Mouse (Mus musculus) heart, adult 9 months (tissue): ENCODE results near the gene 2510009E07Rik.
"Not testable (repeated sequence)": the region's sequence is repeated elsewhere in the genome, so short reads cannot be mapped to it uniquely, and the experiment has no call there.

Source experiments
- DNase-seq, 2 experiments: peaks; one replicate each; pipeline ENCODE4 v3.0.0; 2022; ENCODE audit warnings: low spot score in 2 of 2

Gene 2510009E07Rik

DNA sequence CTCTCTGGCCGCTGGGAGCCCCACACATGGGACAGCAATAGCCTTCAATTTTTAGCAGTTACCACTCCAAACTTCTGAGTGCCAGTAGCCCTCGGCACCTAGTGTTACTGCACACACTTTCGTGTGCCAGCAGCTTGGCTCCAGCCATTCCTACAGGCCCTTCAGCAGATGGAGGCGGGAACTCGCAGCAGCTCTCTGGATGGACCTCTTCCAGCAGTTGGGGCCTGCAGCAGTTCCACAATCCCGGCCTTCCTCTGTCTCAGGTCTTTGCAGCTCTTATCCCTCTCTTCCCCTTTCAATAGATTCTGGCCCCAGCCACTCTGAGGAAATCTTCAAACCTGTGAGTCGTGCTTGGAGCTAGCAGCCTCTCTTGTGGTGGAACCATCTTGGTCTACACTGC, 17.7 kb downstream of the 2510009E07Rik start:
- DNase-seq, result no peak

DNA sequence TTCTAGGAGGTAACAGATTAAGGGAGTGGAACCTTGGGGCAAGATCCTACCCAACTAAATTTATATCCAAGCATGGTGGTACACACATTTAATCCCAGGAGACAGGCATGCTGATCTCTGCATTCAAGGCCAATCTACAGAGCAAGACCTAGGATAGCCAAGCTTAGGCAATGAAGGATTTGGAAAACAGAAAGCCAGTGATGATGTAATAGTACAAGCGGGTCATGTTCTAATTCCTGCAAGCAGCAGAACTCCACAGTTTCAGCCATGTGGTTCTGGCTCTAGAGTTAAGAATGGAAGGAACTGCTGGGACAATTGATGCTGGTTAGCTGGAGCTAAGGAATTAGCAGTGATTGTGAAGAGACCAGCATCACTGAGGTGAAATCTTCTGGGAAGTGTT, 20.8 kb downstream of the 2510009E07Rik start:
- DNase-seq, result not testable (repeated sequence)

- not testable (repeated sequence) for DNase-seq
Observed at GRCm38 (mm10) chr16:21673046-21673445, 21.4 kb downstream of the 2510009E07Rik start.

GRCm38 (mm10) chr16:21671878-21672277, 22.6 kb downstream of the 2510009E07Rik start:
- DNase-seq, result no peak

- no peak for DNase-seq
Observed at GRCm38 (mm10) chr16:21665423-21665986, 29.0 kb downstream of the 2510009E07Rik start.

DNA sequence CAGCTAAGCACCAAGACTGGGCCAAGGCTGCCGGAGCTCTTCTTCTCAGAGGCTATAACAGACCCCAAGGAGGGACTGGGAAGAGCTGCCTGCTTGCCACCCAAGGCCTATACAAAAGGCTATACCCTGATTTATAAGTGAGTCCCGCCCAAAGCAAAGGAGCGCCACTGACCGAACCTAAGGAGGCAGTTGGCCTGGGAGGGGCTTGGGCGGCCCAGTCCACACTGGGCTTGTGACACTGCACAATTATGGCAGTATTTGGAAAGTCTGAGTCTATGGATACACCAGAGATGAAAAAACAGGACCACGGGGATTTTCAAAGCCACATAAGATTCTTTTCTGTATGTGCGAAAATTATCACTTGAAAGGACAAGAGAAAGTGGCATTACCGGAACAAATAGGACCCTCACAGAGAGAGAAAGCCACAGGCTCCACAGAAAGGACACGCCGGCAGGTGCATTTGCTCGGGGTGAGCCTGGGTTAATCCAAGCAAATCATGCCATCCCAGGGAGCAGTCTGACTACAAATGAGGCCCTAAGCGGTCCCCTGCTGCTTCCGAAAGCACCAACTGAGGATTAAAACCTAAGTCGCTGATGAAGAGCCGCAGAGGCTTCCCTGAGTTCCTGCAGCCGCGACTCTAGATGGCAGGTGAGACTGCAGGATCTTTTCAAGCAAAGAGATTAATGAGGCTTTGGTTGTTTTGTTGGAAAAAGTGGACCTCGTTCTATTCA, 29.7 kb downstream of the 2510009E07Rik start:
- no peak for DNase-seq

GRCm38 (mm10) chr16:21655961-21656360, 38.5 kb downstream of the 2510009E07Rik start:
- DNase-seq, result no peak

DNA sequence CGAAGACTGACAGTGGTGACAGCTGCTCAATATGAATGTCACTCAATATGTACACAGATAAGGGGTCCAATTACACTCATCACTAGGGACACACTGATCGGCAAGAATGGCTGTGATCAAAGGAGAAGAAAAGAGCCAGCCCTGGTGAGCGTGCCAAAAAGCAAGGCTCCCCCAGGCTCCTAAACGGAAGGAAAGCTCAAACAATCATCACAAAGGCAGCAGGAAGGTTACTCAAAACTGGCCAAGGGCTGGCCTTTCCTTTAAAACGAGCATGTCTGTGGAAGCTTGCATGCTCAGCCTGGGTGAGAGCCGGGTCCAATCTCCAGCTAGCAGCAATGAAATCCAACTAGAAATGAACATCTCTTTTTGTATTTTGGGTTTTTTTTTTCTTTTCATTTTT, 39.2 kb downstream of the 2510009E07Rik start:
- DNase-seq, result peak; percentile 25 to 57

DNA sequence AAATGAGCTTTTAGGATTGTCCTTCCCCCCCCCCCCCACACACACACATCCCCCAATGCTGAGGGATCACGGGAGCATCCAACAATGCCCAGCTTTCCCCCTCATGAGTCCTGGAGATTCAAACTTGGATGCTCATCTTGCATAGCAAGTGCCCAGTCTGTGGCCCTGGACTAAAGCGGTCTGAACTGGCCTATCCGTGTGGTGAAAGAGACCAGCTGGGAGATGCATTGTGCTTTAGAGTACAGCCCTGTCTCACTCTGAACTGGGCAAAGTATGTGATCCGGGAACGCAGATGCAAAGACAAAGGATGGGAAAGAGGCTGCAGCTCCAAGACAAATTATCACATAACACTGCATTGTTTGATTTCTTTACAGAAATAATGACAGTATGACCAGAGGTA, 40.1 kb downstream of the 2510009E07Rik start:
- DNase-seq, result no peak

DNA sequence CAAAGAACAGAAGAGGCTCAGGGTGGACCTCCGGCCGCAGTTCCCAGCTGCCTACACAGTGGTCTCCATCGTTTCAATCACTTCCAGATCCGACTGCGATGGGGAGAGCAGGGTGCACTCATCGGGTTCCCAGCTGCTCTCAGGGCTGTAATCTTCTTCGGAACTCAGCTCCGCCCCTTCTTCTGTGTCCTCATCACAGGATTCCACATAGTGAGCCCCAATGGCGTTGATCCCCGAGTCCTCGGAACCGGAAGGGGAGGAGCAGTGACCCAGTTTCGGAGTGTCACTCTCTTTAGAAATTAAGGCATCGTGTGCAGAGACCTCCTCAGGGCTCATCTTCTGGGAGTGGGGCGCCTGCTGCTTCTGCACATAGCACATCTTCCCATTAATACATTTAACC, 41.3 kb downstream of the 2510009E07Rik start:
- DNase-seq, result no peak

DNA sequence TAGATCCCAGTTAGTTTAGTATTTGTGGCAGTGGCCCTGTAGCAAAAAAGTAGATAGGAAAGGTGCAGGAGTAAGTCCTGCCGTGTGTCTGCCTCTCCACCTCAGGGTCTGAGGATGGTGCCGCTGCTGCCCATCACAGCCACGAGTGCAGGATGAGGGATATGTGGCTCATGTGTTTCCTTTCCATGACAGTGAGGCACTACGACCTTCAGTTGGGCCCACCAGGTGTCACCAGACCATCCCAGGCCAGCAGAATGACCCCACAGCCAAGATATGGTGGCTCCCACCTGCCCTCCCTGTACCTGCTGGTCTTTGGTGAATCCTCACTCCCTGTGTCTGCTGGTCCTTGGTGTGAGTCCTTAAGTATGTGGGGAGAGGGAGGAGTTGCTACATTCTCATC, 43.3 kb downstream of the 2510009E07Rik start:
- DNase-seq, result no peak

- no peak for DNase-seq
Observed at GRCm38 (mm10) chr16:21650289-21650688, 44.2 kb downstream of the 2510009E07Rik start.

- no peak for DNase-seq
Observed at GRCm38 (mm10) chr16:21648800-21649199, 45.7 kb downstream of the 2510009E07Rik start.

GRCm38 (mm10) chr16:21646496-21646895, 48.0 kb downstream of the 2510009E07Rik start:
- DNase-seq, result no peak

GRCm38 (mm10) chr16:21645915-21646314, 48.5 kb downstream of the 2510009E07Rik start:
- DNase-seq, result peak; percentile 36 to 54

DNA sequence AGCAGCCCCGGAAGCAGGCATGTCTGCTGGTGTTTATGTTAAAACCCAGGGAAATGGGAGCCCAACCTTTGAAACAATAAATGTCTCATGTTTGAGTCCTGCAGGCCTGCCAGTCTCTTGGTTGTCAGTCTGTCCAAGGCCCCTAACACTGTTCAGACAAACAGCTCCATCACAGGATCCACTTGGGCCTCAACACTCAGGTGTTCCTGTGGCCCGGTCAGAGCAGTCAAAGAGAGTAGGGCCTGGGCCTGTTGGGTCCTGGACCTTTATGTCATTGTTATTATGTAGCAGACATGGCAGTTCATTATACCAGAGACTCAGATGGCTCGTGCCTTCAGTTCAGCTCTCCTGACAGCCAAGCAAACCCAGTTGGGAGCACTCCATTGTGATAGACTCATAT, 49.9 kb downstream of the 2510009E07Rik start:
- no peak for DNase-seq

GRCm38 (mm10) chr16:21644066-21644561, 50.4 kb downstream of the 2510009E07Rik start:
- DNase-seq, result peak; percentile 66 to 69

DNA sequence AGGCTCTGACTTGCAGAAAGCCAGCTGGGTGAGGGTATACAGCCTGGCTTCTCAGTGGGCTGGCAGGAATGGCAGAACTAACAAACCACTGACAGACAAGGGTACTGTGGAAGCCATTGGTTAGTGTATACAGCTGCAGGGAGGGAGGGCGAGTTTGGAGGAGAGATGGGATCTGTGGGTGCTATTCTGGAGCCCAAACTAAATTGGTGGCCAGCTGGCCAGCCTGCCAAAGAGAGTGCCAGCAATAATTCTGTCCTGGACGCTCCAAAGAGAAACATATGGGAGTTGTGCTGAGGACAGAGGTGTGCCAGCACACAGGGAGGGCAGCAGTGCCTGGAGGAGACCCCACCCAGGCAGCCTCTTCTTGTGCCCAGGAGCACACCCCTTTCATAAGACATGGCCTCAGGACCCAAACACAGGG, 50.8 kb downstream of the 2510009E07Rik start:
- peak in 1 of 2 experiments; percentile 33 for DNase-seq

DNA sequence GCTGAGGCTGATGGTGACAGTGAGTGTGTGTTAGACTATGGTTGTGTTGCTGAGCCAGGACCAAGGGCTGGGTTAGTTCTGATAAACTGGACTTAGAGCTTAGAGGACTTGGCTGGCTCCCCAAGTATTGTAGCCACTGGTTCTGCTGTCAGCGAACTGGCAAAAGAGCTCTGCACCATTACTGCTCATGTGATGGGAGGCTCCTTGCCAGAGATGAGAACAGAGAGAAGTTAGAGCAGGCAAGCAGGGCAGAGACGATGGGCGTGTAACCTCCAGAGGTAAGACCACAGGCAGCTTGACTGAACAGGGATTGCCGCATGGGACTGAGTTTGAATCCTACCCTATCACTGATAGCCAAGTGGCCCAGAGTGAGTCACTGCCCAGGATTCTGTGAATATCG, 51.6 kb downstream of the 2510009E07Rik start:
- DNase-seq, result peak; percentile 57 to 66

- peak; percentile 60 to 83 for DNase-seq
Observed at GRCm38 (mm10) chr16:21641944-21642343, 52.5 kb downstream of the 2510009E07Rik start.

DNA sequence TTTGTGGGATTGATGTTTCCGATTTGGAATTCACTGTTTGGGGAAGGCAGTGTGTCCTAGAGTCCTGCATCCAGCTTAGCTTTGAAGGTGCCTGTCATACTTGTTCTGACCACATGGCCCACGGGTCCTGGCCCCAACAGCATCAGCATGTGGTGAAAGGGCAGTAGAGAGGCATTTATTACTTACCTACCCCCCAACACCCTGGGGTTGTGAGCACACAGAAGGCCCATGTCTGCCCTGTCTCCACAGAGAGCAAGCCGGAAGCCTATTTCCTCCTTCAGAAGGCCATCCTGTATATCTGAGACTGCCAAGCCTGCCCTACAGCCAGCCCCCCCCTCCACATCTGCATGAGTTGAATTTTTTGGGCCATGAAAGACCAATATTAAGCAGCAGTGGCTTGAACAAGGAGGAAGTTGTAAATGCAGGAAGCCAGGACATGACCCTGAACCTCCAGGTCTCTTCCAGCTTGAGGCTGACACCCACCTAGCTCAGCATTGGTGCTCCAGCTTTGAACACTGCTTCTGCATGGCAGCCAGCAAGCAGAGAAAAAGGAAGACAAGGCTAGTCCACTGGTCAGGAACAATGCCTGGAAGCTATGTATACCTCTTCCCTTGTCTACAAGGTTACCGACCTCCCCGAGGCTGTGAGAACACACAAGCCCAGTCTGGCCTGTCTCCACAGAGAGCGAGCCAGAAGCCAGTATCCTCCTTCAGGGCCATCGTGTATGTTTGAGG, 53.5 kb downstream of the 2510009E07Rik start:
- DNase-seq, result no peak

GRCm38 (mm10) chr16:21637201-21637819, 57.2 kb downstream of the 2510009E07Rik start:
- peak; percentile 13 to 32 for DNase-seq
